Mouse (Mus musculus) right cerebral cortex, postnatal 10 days (tissue): ENCODE results near the gene Mrpl19.

ENCODE experiments used
- DNase-seq, 2 experiments: peaks; one replicate each; pipeline ENCODE4 v3.0.0; 2021; ENCODE audit warnings: low spot score in 2 of 2

Mrpl19 gene

GRCm38 (mm10) chr6:81929402-81929801 lies 36.4 kb downstream of the Mrpl19 start:
- no peak for DNase-seq

GRCm38 (mm10) chr6:81924304-81924703 lies 41.5 kb downstream of the Mrpl19 start:
- DNase-seq: no peak

- DNase-seq: peak; percentile 95 to 97
Measured at GRCm38 (mm10) chr6:81923523-81924142, 42.1 kb downstream of the Mrpl19 start, which contains the start of gene Gcfc2. Gcfc2 (plus strand) TSS chr6:81923669.

- peak; percentile 62 to 78 for DNase-seq
Measured at GRCm38 (mm10) chr6:81912177-81912576, 53.6 kb downstream of the Mrpl19 start.

- peak in 1 of 2 experiments; percentile 36 for DNase-seq
Measured at GRCm38 (mm10) chr6:81911713-81912112, 54.0 kb downstream of the Mrpl19 start.

GRCm38 (mm10) chr6:81911244-81911643 lies 54.5 kb downstream of the Mrpl19 start:
- DNase-seq: peak; percentile 42 to 70

GRCm38 (mm10) chr6:81910302-81910855 lies 55.4 kb downstream of the Mrpl19 start:
- DNase-seq: no peak
